In the genomic region with DNA sequence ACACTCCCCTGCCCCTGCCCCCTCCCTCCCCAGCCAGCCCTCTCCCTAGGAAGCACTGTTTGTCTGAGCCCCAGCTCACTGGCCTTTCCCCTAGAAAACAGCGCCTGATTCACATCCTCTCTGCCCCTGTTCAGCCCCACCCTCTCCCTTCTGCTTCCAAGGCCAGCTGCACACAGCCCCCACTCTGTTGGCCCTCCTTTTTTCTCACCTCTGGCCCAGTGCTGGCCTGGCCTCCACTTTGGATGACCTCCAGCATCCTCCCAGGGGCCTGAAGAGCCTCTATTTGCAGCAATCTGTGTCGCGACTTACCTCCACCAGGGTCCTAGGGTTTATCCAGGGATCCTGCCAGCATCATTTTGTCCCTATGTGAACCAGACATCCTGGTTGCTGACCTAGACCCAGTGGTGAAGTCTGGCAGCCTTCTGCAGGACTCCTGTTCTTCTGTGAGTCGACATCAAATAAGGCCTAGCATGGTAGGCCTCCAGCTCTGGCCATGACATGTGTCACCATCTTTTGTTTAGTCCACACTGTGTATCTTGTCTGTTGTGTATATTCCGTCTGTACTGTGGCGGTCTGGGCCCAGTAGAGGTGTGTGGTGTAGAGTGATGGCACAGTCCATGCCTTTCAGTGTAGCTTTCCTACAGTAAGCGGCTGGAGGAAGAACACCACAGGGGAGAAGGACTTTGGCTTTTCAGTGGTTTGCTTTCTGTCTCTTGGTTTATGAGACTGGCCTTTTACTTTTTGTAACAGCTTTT, we compare ENCODE assay signal across 8 mouse cellular contexts.
DNase-seq lines count a peak whose midpoint lies in the region; ATAC-seq lines count a peak whose summit lies in the region.

No protein-coding gene starts in this region.

- no peak overlapping the region for H3K9ac ChIP-seq in forebrain, embryonic 11.5 days (ENCODE audit: low read length)

- no peak for ATAC-seq in forebrain, embryonic 11.5 days (replicated peaks; ENCODE audit: low FRiP score)

- no peaks in the 10 kb centered on the region for H3K27me3 ChIP-seq in forebrain, embryonic 11.5 days (ENCODE audit: control insufficient read depth, insufficient read depth, low read length)
- no peaks in the 10 kb centered on the region for H3K27me3 ChIP-seq in midbrain, embryonic 10.5 days (ENCODE audit: low read depth, poor library complexity, severe bottlenecking)

- H3K36me3 ChIP-seq in forebrain, embryonic 11.5 days (ENCODE audit: control insufficient read depth, insufficient read depth, low read length) = no peaks in the 10 kb centered on the region; the same call in 1 of the 2 replicates
- H3K36me3 ChIP-seq in midbrain, embryonic 10.5 days = peaks cover 41% of the 10 kb centered on the region

- WGBS in forebrain, embryonic 11.5 days = 72% methylated on average over 7 of the region's 7 CpGs
- WGBS in midbrain, embryonic 10.5 days = 71% methylated on average over 7 of the region's 7 CpGs

- H3K9me3 ChIP-seq in forebrain, embryonic 11.5 days (ENCODE audit: control insufficient read depth, low read length) = no peaks in the 10 kb centered on the region
- H3K9me3 ChIP-seq in midbrain, embryonic 10.5 days (replicated peaks) = no peaks in the 10 kb centered on the region

- intact Hi-C loops in heart, postnatal 25 days (cut with DNase I) = loop anchor here (2.0 kb wide), 1 partner anchor 38 kb away; no protein-coding TSS in a partner anchor

- no peak overlapping the region for H3K27ac ChIP-seq in forebrain, embryonic 11.5 days (ENCODE audit: low read depth, low read length)
- peak overlapping the region; percentile 77 for H3K27ac ChIP-seq in midbrain, embryonic 10.5 days (replicated peaks)

- no peaks in the 10 kb centered on the region for H3K4me1 ChIP-seq in forebrain, embryonic 11.5 days (replicated peaks; ENCODE audit: control insufficient read depth, insufficient read depth, low read length)
- peaks cover 36% of the 10 kb centered on the region for H3K4me1 ChIP-seq in midbrain, embryonic 10.5 days

- no peak overlapping the region for H3K4me2 ChIP-seq in forebrain, embryonic 11.5 days (ENCODE audit: low read depth, low read length, severe bottlenecking)

- H3K4me3 ChIP-seq in forebrain, embryonic 11.5 days (ENCODE audit: low read depth, low read length) = no peak overlapping the region
- H3K4me3 ChIP-seq in midbrain, embryonic 10.5 days = no peak overlapping the region

- peak; percentile 32 for DNase-seq in cerebellum, adult 9-10 months
- no peak for DNase-seq in cerebellum, adult 11 months
- peak; percentile 48 for DNase-seq in forebrain, embryonic 11.5 days (ENCODE audit: low spot score)
- peak; percentile 82 for DNase-seq in heart, postnatal 25 days (ENCODE audit: low spot score)
- DNase-seq in kidney, postnatal 4 days = peak; percentile 57 to 72
- DNase-seq in midbrain, embryonic 10.5 days (ENCODE audit: low spot score) = peak; percentile 22
- no peak for DNase-seq in thymus, postnatal 0 days (ENCODE audit: low spot score)
- DNase-seq in layer of hippocampus, adult 18-20 months (ENCODE audit: low spot score in 2 of 2) = no peak

Comparison
In these comparisons a context has a peak if more than half of its experiments do, and no peak if none do; other contexts are left out.
1. DNase-seq: peak in cerebellum, adult 9-10 months (single experiment), forebrain, embryonic 11.5 days (single experiment), heart, postnatal 25 days (single experiment), kidney, postnatal 4 days (2 of 2) and midbrain, embryonic 10.5 days (single experiment); none in cerebellum, adult 11 months (single experiment), thymus, postnatal 0 days (single experiment) and layer of hippocampus, adult 18-20 months (0 of 2).